Mouse (Mus musculus): ENCODE measurements around the gene Olfr1369-ps1.
A peak's percentile ranks its signal among the peaks of the same experiment; 100 is the strongest.

- TF ChIP-seq CTCF (IDR thresholded peaks at IDR 0.05; ENCODE audit: low read depth, low read length) (no peak), POLR2AphosphoS5 (IDR thresholded peaks at IDR 0.05; ENCODE audit: insufficient replicate concordance, low read depth, low read length) (no peak), TAL1 (conservative IDR thresholded peaks at IDR 0.05; ENCODE audit: low read depth, low read length) (peak; percentile 98), GATA1 (IDR thresholded peaks at IDR 0.05; ENCODE audit: borderline replicate concordance, low read length) (no peak), GATA2 (IDR thresholded peaks at IDR 0.05; ENCODE audit: borderline replicate concordance, low read depth, low read length) (no peak)
Observed at GRCm38 (mm10) chr13:21114121-21114520, 2.8 kb downstream of the Olfr1369-ps1 start.
